Mouse (Mus musculus) MEL (cell line): ENCODE data around the gene Plcb1. TPM values are rescaled to one million over a fixed set of nuclear protein-coding genes. Genes with fewer than 3 reads are reported as not detected.

Source experiments
- DNase-seq: peaks from one replicate; pipeline ENCODE4 v3.0.0; 2011; ENCODE audit warnings: low read depth, low spot score
- H3K27ac ChIP-seq: 2 replicates; pipeline ENCODE4 v1.5.1; 2012; ENCODE audit warnings: low read depth, mild to moderate bottlenecking, control low read depth, low read length, moderate library complexity; ENCODE audit not compliant: control insufficient read depth
- H3K27me3 ChIP-seq, 2 experiments: fragments of 150-350 bp in 1 of 2; sonication (generic) in 1 of 2; 2 replicates each; pipeline ENCODE4 v1.6.1; 2012; ENCODE audit warnings: low read length in 2 of 2, mild to moderate bottlenecking in 2 of 2, improper control_type of control experiment in 1 of 2, moderate library complexity in 1 of 2; ENCODE audit not compliant: insufficient read depth in 2 of 2, control insufficient read depth in 1 of 2
- H3K36me3 ChIP-seq, 2 experiments: 2 replicates each; pipeline ENCODE4 v1.6.1; 2012 to 2014; ENCODE audit warnings: low read length in 2 of 2, improper control_type of control experiment in 1 of 2, inconsistent platforms in 1 of 2, mild to moderate bottlenecking in 1 of 2; ENCODE audit not compliant: insufficient read depth in 2 of 2, control insufficient read depth in 1 of 2
- H3K4me1 ChIP-seq, 2 experiments: fragments of 150-350 bp in 1 of 2; sonication (generic) in 1 of 2; 2 replicates each; pipeline ENCODE4 v1.6.1; 2012; ENCODE audit warnings: low read length in 2 of 2, improper control_type of control experiment in 1 of 2, mild to moderate bottlenecking in 1 of 2; ENCODE audit not compliant: insufficient read depth in 2 of 2, control insufficient read depth in 1 of 2
- H3K4me3 ChIP-seq, 2 experiments: fragments of 150-350 bp in 1 of 2; sonication (generic) in 1 of 2; 2 replicates each; pipeline ENCODE4 v1.5.1; 2012; ENCODE audit warnings: low read depth in 2 of 2, low read length in 2 of 2, mild to moderate bottlenecking in 2 of 2, moderate library complexity in 2 of 2, control low read depth in 1 of 2, improper control_type of control experiment in 1 of 2; ENCODE audit not compliant: control insufficient read depth in 1 of 2, insufficient read depth in 1 of 2
- H3K79me2 ChIP-seq: 2 replicates; pipeline ENCODE4 v1.6.1; 2012; ENCODE audit warnings: mild to moderate bottlenecking, low read length, moderate library complexity; ENCODE audit not compliant: control insufficient read depth, poor library complexity, insufficient read depth
- H3K9ac ChIP-seq: 2 replicates; pipeline ENCODE4 v1.6.1; 2012; ENCODE audit warnings: low read depth, mild to moderate bottlenecking, control low read depth, low read length, moderate library complexity; ENCODE audit not compliant: control insufficient read depth, poor library complexity, severe bottlenecking
- H3K9me3 ChIP-seq: fragments of 150-350 bp; sonication (generic); replicated peaks from 2 replicates; pipeline ENCODE4 v1.6.1; 2012; ENCODE audit warnings: mild to moderate bottlenecking, low read length, improper control_type of control experiment, moderate library complexity; ENCODE audit not compliant: insufficient read depth
- CHD1 ChIP-seq: IDR thresholded peaks from 2 replicates; pipeline ENCODE4 v1.6.1; 2012; ENCODE audit warnings: low read depth, mild to moderate bottlenecking, inconsistent platforms, low read length, improper control_type of control experiment
- CHD2 ChIP-seq: IDR thresholded peaks from 2 replicates; pipeline ENCODE4 v1.6.1; 2011; ENCODE audit warnings: low read length, improper control_type of control experiment
- CTCF ChIP-seq, 3 experiments: IDR thresholded peaks in 2 of 3; conservative IDR thresholded peaks in 1 of 3; 2 replicates each; pipeline ENCODE4 v1.5.1; 2011 to 2012; ENCODE audit warnings: low read length in 3 of 3, low read depth in 2 of 3, mild to moderate bottlenecking in 2 of 3, improper control_type of control experiment in 1 of 3, inconsistent platforms in 1 of 3, mixed read lengths in 1 of 3, moderate library complexity in 1 of 3; ENCODE audit not compliant: control insufficient read depth in 1 of 3, insufficient read depth in 1 of 3, poor library complexity in 1 of 3, severe bottlenecking in 1 of 3
- KAT2A ChIP-seq: conservative IDR thresholded peaks from 2 replicates; pipeline ENCODE4 v1.6.1; 2012; ENCODE audit warnings: low read depth, low read length, improper control_type of control experiment, inconsistent platforms
- MEF2A ChIP-seq: IDR thresholded peaks from 2 replicates; pipeline ENCODE4 v1.6.1; 2014; ENCODE audit warnings: low read depth, mild to moderate bottlenecking, inconsistent platforms, low read length, improper control_type of control experiment; ENCODE audit not compliant: poor library complexity, insufficient replicate concordance, severe bottlenecking; ENCODE audit errors: extremely low read depth
- POLR2AphosphoS2 ChIP-seq: IDR thresholded peaks from 2 replicates; pipeline ENCODE4 v1.6.1; 2011; ENCODE audit warnings: low read length, improper control_type of control experiment
- RCOR1 ChIP-seq: IDR thresholded peaks from 2 replicates; pipeline ENCODE4 v1.6.1; 2012; ENCODE audit warnings: low read depth, mild to moderate bottlenecking, inconsistent platforms, low read length, improper control_type of control experiment
- SIN3A ChIP-seq: IDR thresholded peaks from 2 replicates; pipeline ENCODE4 v1.6.1; 2012; ENCODE audit warnings: low read length, improper control_type of control experiment, inconsistent platforms
- ZMIZ1 ChIP-seq: IDR thresholded peaks from 2 replicates; pipeline ENCODE4 v1.6.1; 2012; ENCODE audit warnings: low read depth, mild to moderate bottlenecking, inconsistent platforms, low read length, improper control_type of control experiment, moderate library complexity
- polyA plus RNA-seq, 2 experiments: library from polyadenylated mRNA; stranded (reverse) in 1 of 2; unstranded in 1 of 2; fragments of >175 nt in 1 of 2; fragments of >200 nt in 1 of 2; gene quantifications; 2 replicates each; pipeline versions ENCODE4 v1.2.1 to v1.2.4; 2012; ENCODE audit warnings: low replicate concordance in 2 of 2, low read depth in 1 of 2; ENCODE audit not compliant: insufficient read length in 2 of 2, insufficient read depth in 1 of 2, missing spikeins in 1 of 2
- total RNA-seq: library from RNA; depleted of rRNA; stranded (reverse); fragments of 300-350 nt; gene quantifications from 2 replicates; pipeline ENCODE4 v1.2.3, GENCODE M21; 2012; rRNA removed

Gene Plcb1
- total and polyA plus RNA-seq, 3 experiments, result not detected

- TF ChIP-seq KAT2A (no peak), RCOR1 (no peak), POLR2AphosphoS2 (no peak), MEF2A (no peak), SIN3A (no peak), ZMIZ1 (no peak), CHD2 (no peak), CHD1 (no peak), CTCF (IDR thresholded peaks at IDR 0.05 in 2 of 3, conservative IDR thresholded peaks at IDR 0.05 in 1 of 3; ENCODE audit: control insufficient read depth in 1 of 3, insufficient read depth in 1 of 3, low read depth in 2 of 3, low read length in 3 of 3, poor library complexity in 1 of 3, severe bottlenecking in 1 of 3) (no peak)
- TF ChIP-seq, all 39 proteins: peak for 0
- H3K9me3 ChIP-seq, result no peaks in the 10 kb centered on the region
- no peak overlapping the region for H3K4me3 ChIP-seq
- no peak overlapping the region for H3K27ac ChIP-seq
- no peaks in the 10 kb centered on the region for H3K36me3 ChIP-seq
- H3K9ac ChIP-seq, result no peak overlapping the region
- DNase-seq, result no peak
- no peaks in the 10 kb centered on the region for H3K79me2 ChIP-seq
- H3K4me1 ChIP-seq, result no peaks in the 10 kb centered on the region
- H3K27me3 ChIP-seq, result no peaks in the 10 kb centered on the region
These were observed 733.1 kb downstream of the Plcb1 start for GRCm38 (mm10) chr2:135518956-135519355.

Other genes starting within 250 kb of the Plcb1 start
- gene Hao1, start 231.7 kb upstream of the Plcb1 start, total RNA-seq, result not detected in 2 replicates
- gene Hao1, start 231.7 kb upstream of the Plcb1 start, polyA plus RNA-seq, result not detected
- 9.4 and 9.5 TPM in 2 replicates for gene Tmx4, start 141.9 kb upstream of the Plcb1 start, total RNA-seq
- gene Tmx4, start 141.9 kb upstream of the Plcb1 start, polyA plus RNA-seq, result 1 to 10 TPM in 1 of 2 experiments, not detected in 1; 8.3 TPM